Mouse (Mus musculus) forebrain, embryonic 14.5 days (tissue): ENCODE measurements at regions not wholly inside any gene's neighbourhood (a gene's known extent, or its start where the extent isn't known, plus 50 kb on each side); places are given as distances from the start of the nearest gene placed in this dataset.
A peak's percentile ranks its signal among the peaks of the same experiment; 100 is the strongest.
"Not testable (repeated sequence)": the region's sequence is repeated elsewhere in the genome, so short reads cannot be mapped to it uniquely, and the experiment has no call there.

Source experiments
- ATAC-seq: fragments of 200-750 bp; cut with Nextera tagmentation; 2 replicates; pipeline ENCODE4 v1.8.0; 2017; ENCODE audit warnings: mild to moderate bottlenecking, moderate library complexity
- DNase-seq: peaks from one replicate; pipeline ENCODE4 v3.0.0-alpha.2; 2015; ENCODE audit warnings: low spot score
- H3K27ac ChIP-seq: fragments of 300-500 bp; sonication (generic); 2 replicates; pipeline ENCODE4 v1.5.1; 2014; ENCODE audit warnings: low read depth, mild to moderate bottlenecking, control low read depth, low read length, moderate library complexity
- H3K27me3 ChIP-seq: fragments of 300-500 bp; sonication (generic); replicated peaks from 2 replicates; pipeline ENCODE4 v1.6.1; 2014; ENCODE audit warnings: low read length, control low read depth, mixed read lengths; ENCODE audit not compliant: control insufficient read depth, insufficient read depth
- H3K36me3 ChIP-seq: fragments of 300-500 bp; sonication (generic); 2 replicates; pipeline ENCODE4 v1.6.1; 2014; ENCODE audit warnings: low read length, control low read depth; ENCODE audit not compliant: control insufficient read depth, insufficient read depth
- H3K4me1 ChIP-seq: fragments of 300-500 bp; sonication (generic); 2 replicates; pipeline ENCODE4 v1.6.1; 2014; ENCODE audit warnings: antibody characterized with exemption, low read length, control low read depth; ENCODE audit not compliant: control insufficient read depth, insufficient read depth
- H3K4me2 ChIP-seq: fragments of 300-500 bp; sonication (generic); 2 replicates; pipeline ENCODE4 v1.6.1; 2014; ENCODE audit warnings: mild to moderate bottlenecking, control low read depth, low read length
- H3K4me3 ChIP-seq: fragments of 300-500 bp; sonication (generic); 2 replicates; pipeline ENCODE4 v1.5.1; 2014; ENCODE audit warnings: low read depth, low read length, control low read depth
- H3K9ac ChIP-seq: fragments of 300-500 bp; sonication (generic); 2 replicates; pipeline ENCODE4 v1.6.1; 2014; ENCODE audit warnings: mild to moderate bottlenecking, low read length, control low read depth, moderate library complexity
- H3K9me3 ChIP-seq: fragments of 300-500 bp; sonication (generic); replicated peaks from 2 replicates; pipeline ENCODE4 v1.6.1; 2016; ENCODE audit warnings: low read length, control low read depth, mixed read lengths; ENCODE audit not compliant: control insufficient read depth
- WGBS: fragments of 180-500 bp; shearing (Covaris S2); extraction: QIAGEN DNeasy Blood & Tissue Kit; methylation state at CpG from one replicate; pipeline ENCODE4 v1.1.7; 2014; 5-methylcytosine and 5-hydroxymethylcytosine counted together

DNA sequence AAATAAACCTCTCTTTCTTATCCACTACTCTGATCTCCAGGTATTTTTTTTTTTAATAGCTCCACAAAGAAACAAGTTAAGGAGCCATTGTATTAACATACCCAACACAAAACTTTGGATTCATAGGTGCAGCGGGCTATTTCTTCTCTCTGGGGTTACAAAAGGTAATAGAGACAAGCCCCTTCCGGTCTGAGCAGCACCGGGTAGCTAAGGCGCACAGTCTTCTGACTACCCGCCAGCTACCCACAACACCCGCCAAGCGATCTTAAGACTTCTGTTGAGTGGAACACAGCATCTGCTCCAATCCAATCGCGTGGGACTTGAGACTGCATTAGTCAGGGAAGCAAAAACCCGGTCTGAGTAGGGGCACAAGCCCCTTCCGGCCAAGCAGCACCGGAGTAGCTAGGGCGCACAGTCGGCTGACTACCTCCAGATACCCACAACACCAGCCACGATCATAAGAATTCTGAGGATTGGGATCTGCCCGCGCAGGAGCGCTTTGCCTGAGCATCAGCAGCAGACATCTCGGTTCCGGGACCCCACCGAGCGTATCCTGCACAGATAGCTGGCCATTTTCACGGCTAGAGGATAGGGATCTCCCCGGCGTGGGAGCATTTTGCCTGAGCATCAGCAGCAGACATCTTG, 2463.9 kb downstream of the Gm37988 start:
- H3K4me3 ChIP-seq, H3K4me2 ChIP-seq, H3K9ac ChIP-seq, H3K9me3 ChIP-seq, ATAC-seq, H3K36me3 ChIP-seq, H3K4me1 ChIP-seq, DNase-seq, H3K27me3 ChIP-seq, H3K27ac ChIP-seq: not testable (repeated sequence)
- 91% methylated on average over 25 of the region's 25 CpGs for WGBS

DNA sequence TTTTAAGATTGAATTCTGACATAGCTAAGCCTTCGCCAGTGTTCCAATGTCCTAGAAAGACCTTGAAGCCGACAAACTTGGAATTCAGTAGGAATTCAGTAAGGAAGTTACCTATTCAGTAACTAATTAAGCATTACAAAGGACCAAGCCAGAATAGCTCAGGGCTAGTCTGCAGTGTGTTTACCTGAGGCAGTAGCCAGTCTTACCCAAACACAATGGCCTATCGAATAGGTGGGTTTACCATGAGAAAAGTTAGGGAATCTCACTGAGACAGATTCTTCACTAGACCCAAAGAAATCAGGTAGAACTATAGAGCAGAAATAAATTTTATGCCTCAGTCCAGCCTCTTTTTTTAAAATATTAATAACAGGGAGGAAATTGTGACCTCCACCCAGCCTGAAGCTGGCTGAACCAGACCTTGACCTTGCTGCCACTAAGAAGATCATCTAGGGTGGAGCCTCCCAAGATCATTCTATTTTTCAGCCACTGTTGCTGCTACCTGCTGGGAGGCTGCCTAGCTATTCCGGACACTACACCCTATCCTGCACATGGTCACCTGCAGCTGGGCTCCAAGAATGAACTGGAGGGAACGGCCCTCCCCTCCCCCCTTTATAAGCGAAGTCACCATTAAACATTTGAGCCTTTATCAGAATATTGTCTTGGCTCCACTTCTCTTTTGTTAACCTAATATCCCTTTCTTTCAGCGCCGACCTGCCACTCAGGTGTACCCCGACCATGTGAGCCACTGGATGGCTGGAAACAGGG, 2491.4 kb downstream of the Gm37988 start:
- H3K27ac ChIP-seq, H3K4me1 ChIP-seq, H3K9ac ChIP-seq, H3K36me3 ChIP-seq, ATAC-seq, H3K4me3 ChIP-seq, H3K4me2 ChIP-seq, H3K27me3 ChIP-seq, DNase-seq, H3K9me3 ChIP-seq: not testable (repeated sequence)
- 87% methylated on average over 9 of the region's 9 CpGs for WGBS

DNA sequence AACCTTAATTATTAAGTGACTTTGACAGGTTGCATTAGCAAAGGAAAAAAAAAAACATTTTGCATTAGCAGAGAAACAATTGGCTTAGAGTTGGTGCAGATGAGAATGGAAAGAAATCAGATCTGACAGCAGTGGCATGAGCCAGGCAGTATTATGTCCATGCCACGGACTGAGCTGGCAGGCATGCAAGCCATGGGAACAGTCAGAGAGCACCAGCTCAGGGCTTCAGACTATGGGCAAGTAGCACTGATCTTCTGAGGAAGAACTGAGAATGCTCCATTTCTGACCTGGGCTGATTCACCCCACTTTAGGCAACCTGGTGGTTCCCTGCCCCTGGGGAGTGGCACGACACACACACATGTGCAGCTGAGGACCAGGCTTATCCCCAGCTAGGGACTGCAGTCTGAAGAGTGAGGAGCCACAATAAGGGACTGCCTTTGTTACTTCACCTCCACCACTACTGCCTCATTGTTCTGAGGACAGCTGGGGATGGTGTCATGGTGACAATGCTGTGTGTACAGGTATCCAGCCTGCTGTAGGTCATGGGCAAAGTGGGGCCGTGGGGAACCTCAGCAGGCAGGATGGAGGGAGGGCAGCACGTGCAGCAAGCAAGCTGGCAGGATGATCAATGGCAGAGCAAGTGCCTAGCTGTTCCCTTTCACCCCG, 2501.4 kb downstream of the Gm37988 start:
- no peaks in the 10 kb centered on the region for H3K27me3 ChIP-seq
- H3K4me1 ChIP-seq, result no peaks in the 10 kb centered on the region
- no peaks in the 10 kb centered on the region for H3K9me3 ChIP-seq
- H3K4me3 ChIP-seq, result no peak overlapping the region
- no peak overlapping the region for H3K9ac ChIP-seq
- H3K27ac ChIP-seq, result no peak overlapping the region
- no peak overlapping the region for H3K4me2 ChIP-seq
- 52% methylated on average over 5 of the region's 5 CpGs for WGBS
- ATAC-seq, result no peak
- H3K36me3 ChIP-seq, result no peaks in the 10 kb centered on the region
- no peak for DNase-seq

DNA sequence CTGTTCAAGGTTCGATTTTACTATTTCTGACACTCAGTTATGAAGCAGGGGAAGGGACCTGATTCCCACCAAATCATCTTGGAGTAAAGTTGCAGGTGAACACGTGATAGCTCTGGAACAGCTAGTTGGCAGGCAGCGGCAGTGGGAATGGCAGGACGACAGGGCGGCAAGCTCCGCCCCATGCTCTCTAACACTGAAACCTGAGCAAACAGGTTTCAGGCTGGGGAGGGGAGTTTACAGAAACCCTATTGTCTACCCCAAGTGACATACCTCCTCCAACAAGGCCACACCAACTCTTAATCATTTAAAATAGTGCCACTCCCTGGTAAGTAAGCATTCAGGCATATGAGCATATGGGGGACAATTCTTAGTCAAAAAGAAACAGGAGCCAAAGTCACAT, 2504.7 kb downstream of the Gm37988 start:
- not testable (repeated sequence) for H3K9ac ChIP-seq, ATAC-seq, H3K27me3 ChIP-seq, H3K4me3 ChIP-seq, H3K27ac ChIP-seq, H3K9me3 ChIP-seq, DNase-seq, H3K4me1 ChIP-seq, H3K36me3 ChIP-seq, H3K4me2 ChIP-seq
- WGBS, result 64% methylated on average over 6 of the region's 6 CpGs

DNA sequence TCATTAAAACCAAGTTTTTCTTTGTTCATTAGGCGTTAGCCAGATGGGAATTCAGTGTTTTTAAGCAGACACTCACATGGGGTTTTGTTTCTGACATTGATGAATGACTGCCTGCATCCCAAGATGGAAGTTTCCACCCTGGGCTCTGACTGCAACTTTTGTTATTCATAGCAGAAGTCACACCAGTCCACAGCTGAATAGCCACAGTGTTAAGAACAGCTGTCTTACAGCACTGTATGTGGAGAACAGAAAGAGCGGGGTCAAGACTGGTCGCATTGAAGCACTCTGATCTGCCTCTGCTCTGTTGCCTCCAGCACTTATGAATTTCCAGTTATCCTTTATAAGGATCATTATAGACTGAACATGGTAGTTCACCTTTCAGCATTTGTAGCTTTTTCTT, 2505.8 kb downstream of the Gm37988 start:
- Histone ChIP-seq H3K27me3 (no peaks in the 10 kb centered on the region), H3K9ac (no peak overlapping the region), H3K4me2 (no peak overlapping the region), H3K9me3 (no peaks in the 10 kb centered on the region), H3K4me1 (no peaks in the 10 kb centered on the region), H3K4me3 (no peak overlapping the region), H3K36me3 (no peaks in the 10 kb centered on the region), H3K27ac (no peak overlapping the region)
- ATAC-seq (peak; percentile 74; the same call in 1 of the 2 replicates), DNase-seq (peak; percentile 35)
- 50% methylated on average over 3 of the region's 3 CpGs for WGBS

DNA sequence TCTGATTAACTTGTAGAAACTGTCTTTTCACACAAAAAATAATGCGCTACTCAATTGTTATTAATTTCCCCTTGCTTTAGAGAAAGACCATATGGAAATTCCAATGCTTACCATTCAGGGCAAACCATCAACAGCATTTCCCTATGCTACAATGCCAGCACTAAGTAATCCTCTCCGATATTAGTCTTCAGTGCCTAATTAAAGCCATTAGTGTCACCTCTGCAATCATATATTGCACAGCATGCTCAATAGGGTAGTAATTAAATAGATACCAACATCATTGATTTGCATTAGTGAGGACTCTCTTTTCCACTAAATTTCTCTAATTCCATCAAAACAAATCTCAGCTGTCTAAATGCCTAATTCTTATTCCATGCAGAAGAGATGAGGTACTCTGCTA, 2511.2 kb downstream of the Gm37988 start:
- no peaks in the 10 kb centered on the region for H3K9me3 ChIP-seq
- no peak overlapping the region for H3K4me3 ChIP-seq
- no peak overlapping the region for H3K4me2 ChIP-seq
- no peak overlapping the region for H3K9ac ChIP-seq
- peak; percentile 50; the same call in 1 of the 2 replicates for ATAC-seq
- DNase-seq, result peak; percentile 22
- WGBS, result 28% methylated on average over 2 of the region's 2 CpGs
- H3K36me3 ChIP-seq, result no peaks in the 10 kb centered on the region
- H3K27me3 ChIP-seq, result no peaks in the 10 kb centered on the region
- H3K27ac ChIP-seq, result no peak overlapping the region
- H3K4me1 ChIP-seq, result no peaks in the 10 kb centered on the region

DNA sequence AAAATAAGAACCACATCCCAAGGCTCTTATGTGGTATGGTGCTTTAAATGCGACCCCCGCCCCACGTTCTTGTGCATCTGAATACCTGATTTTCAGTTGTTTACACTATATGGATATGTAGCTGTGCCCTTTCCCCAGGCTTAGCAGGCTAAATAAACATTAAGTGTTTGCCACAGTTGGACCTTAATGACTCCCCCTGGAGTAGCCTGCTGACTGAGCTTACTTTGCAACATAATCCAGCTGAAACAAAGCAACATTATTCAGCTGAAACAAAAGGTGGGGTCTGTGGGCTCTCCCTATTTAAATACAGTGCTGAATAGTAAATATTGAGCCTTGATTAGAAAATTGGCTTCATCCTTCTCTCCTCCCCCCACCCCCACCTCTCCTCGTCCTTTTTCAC, 2511.6 kb downstream of the Gm37988 start:
- Histone ChIP-seq H3K27ac (no peak overlapping the region), H3K4me1 (no peaks in the 10 kb centered on the region), H3K9me3 (no peaks in the 10 kb centered on the region), H3K27me3 (no peaks in the 10 kb centered on the region), H3K4me2 (no peak overlapping the region), H3K36me3 (no peaks in the 10 kb centered on the region), H3K9ac (no peak overlapping the region), H3K4me3 (no peak overlapping the region)
- DNase-seq, result peak; percentile 3
- 3% methylated on average over 4 of the region's 4 CpGs for WGBS
- 0 out of 2 replicates have a peak, but pooled peaks have one; percentile 29 for ATAC-seq
